Mouse (Mus musculus) hindbrain, postnatal 0 days (tissue): ENCODE data around the gene Plcd4. TPM values are rescaled to one million over a fixed set of nuclear protein-coding genes. Genes with fewer than 3 reads are reported as not detected.

Source experiments
- ATAC-seq: fragments of 200-750 bp; cut with Nextera tagmentation; 2 replicates; pipeline ENCODE4 v1.8.0; 2017; ENCODE audit warnings: mild to moderate bottlenecking, moderate TSS enrichment, moderate library complexity
- DNase-seq: peaks from one replicate; pipeline ENCODE4 v3.0.0-alpha.2; 2015; ENCODE audit warnings: low spot score
- H3K27ac ChIP-seq: fragments of 300-500 bp; sonication (generic); 2 replicates; pipeline ENCODE4 v1.5.1; 2014; ENCODE audit warnings: mild to moderate bottlenecking
- H3K27me3 ChIP-seq: fragments of 300-500 bp; sonication (generic); 2 replicates; pipeline ENCODE4 v1.6.1; 2014; ENCODE audit warnings: low read length, mixed read lengths; ENCODE audit not compliant: insufficient read depth
- H3K36me3 ChIP-seq: fragments of 300-500 bp; sonication (generic); 2 replicates; pipeline ENCODE4 v1.6.1; 2014; ENCODE audit warnings: low read length, mixed read lengths; ENCODE audit not compliant: insufficient read depth
- H3K4me1 ChIP-seq: fragments of 300-500 bp; sonication (generic); 2 replicates; pipeline ENCODE4 v1.6.1; 2014; ENCODE audit warnings: antibody characterized with exemption, low read length, mixed read lengths; ENCODE audit not compliant: insufficient read depth
- H3K4me2 ChIP-seq: fragments of 300-500 bp; sonication (generic); 2 replicates; pipeline ENCODE4 v1.6.1; 2014; ENCODE audit warnings: low read depth, mild to moderate bottlenecking, low read length, moderate library complexity, mixed read lengths
- H3K4me3 ChIP-seq: fragments of 300-500 bp; sonication (generic); 2 replicates; pipeline ENCODE4 v1.5.1; 2014; ENCODE audit warnings: low read length
- H3K9ac ChIP-seq: fragments of 300-500 bp; sonication (generic); replicated peaks from 2 replicates; pipeline ENCODE4 v1.6.1; 2014; ENCODE audit warnings: mild to moderate bottlenecking, low read length, moderate library complexity, mixed read lengths
- H3K9me3 ChIP-seq: fragments of 300-500 bp; sonication (generic); 2 replicates; pipeline ENCODE4 v1.6.1; 2016; ENCODE audit warnings: low read length, mixed read lengths
- CTCF ChIP-seq: IDR thresholded peaks from 2 replicates; pipeline ENCODE4 v1.5.1; 2016; ENCODE audit warnings: antibody characterized with exemption, control low read depth, low read depth
- WGBS: fragments of 180-500 bp; shearing (Covaris S2); extraction: QIAGEN DNeasy Blood & Tissue Kit; methylation state at CpG from one replicate; pipeline ENCODE4 v1.1.7; 2014; 5-methylcytosine and 5-hydroxymethylcytosine counted together
- polyA plus RNA-seq: library from polyadenylated mRNA; unstranded; fragments of >200 nt; fragmentation: Nextera tagmentation; extraction: Ambion mirVana; gene quantifications from 2 replicates; pipeline ENCODE4 v1.2.1, GENCODE M21; 2015
- total RNA-seq: library from RNA; depleted of rRNA; stranded (reverse); fragments of >200 nt; gene quantifications from 2 replicates; pipeline ENCODE4 v1.2.3, GENCODE M21; 2014

Plcd4 gene
- total and polyA plus RNA-seq, 2 experiments from 2014 or later, result 8.7 to 11.0 TPM

- DNase-seq, result no peak
- Histone ChIP-seq H3K9ac (no peak overlapping the region), H3K9me3 (no peaks in the 10 kb centered on the region), H3K4me1 (no peaks in the 10 kb centered on the region), H3K27me3 (no peaks in the 10 kb centered on the region), H3K4me2 (no peak overlapping the region), H3K4me3 (no peak overlapping the region), H3K27ac (no peak overlapping the region), H3K36me3 (peaks cover 89% of the 10 kb centered on the region)
- TF ChIP-seq CTCF, result peak; percentile 31
- ATAC-seq, result no peak
- 92% methylated on average over 29 of the region's 29 CpGs for WGBS
Observed at GRCm38 (mm10) chr1:74569739-74570719, 27.3 kb downstream of the Plcd4 start.

GRCm38 (mm10) chr1:74582621-74583020, 39.9 kb downstream of the Plcd4 start:
- ATAC-seq, result no peak
- peaks cover 26% of the 10 kb centered on the region; the same call in 1 of the 2 replicates for H3K36me3 ChIP-seq
- 77% methylated on average over 3 of the region's 3 CpGs for WGBS

GRCm38 (mm10) chr1:74584616-74585398, 42.1 kb downstream of the Plcd4 start:
- H3K4me1 ChIP-seq, result peaks cover 10% of the 10 kb centered on the region; the same call in 1 of the 2 replicates
- no peak overlapping the region for H3K27ac ChIP-seq
- H3K27me3 ChIP-seq, result no peaks in the 10 kb centered on the region
- 95% methylated on average over 3 of the region's 3 CpGs for WGBS
- no peak for ATAC-seq
- no peak for TF ChIP-seq CTCF
- no peak for DNase-seq
- H3K9me3 ChIP-seq, result no peaks in the 10 kb centered on the region
- H3K9ac ChIP-seq, result no peak overlapping the region
- peaks cover 6% of the 10 kb centered on the region; the same call in 1 of the 2 replicates for H3K36me3 ChIP-seq
- H3K4me3 ChIP-seq, result no peak overlapping the region
- no peak overlapping the region for H3K4me2 ChIP-seq

More at GRCm38 (mm10) chr1:74582621-74583020, 39.9 kb downstream of the Plcd4 start:
- no peaks in the 10 kb centered on the region for H3K9me3 ChIP-seq
- H3K4me3 ChIP-seq, result no peak overlapping the region
- TF ChIP-seq CTCF, result no peak
- H3K27ac ChIP-seq, result no peak overlapping the region
- no peak overlapping the region for H3K4me2 ChIP-seq
- peaks cover 7% of the 10 kb centered on the region; the same call in 1 of the 2 replicates for H3K4me1 ChIP-seq
- H3K27me3 ChIP-seq, result no peaks in the 10 kb centered on the region
- no peak overlapping the region for H3K9ac ChIP-seq
- no peak for DNase-seq

- Histone ChIP-seq H3K4me3 (peak overlapping the region; percentile 84), H3K27ac (peak overlapping the region; percentile 85), H3K36me3 (peaks cover 17% of the 10 kb centered on the region), H3K4me1 (peaks cover 10% of the 10 kb centered on the region; the same call in 1 of the 2 replicates), H3K27me3 (no peaks in the 10 kb centered on the region), H3K9ac (peak overlapping the region; percentile 74), H3K4me2 (peak overlapping the region; percentile 96), H3K9me3 (no peaks in the 10 kb centered on the region)
- ATAC-seq (no peak; the same call in 1 of the 2 replicates), DNase-seq (peak; percentile 51)
- TF ChIP-seq CTCF, result no peak
- WGBS, result under 1% methylated on average over 24 of the region's 24 CpGs
Observed at GRCm38 (mm10) chr1:74587233-74587772, 44.6 kb downstream of the Plcd4 start.

- DNase-seq, result peak; percentile 99
- no peaks in the 10 kb centered on the region for H3K27me3 ChIP-seq
- WGBS, result under 1% methylated on average over 48 of the region's 48 CpGs
- peak; percentile 99 for ATAC-seq
- peak within 1 kb of the TSS; percentile 84 for H3K4me3 ChIP-seq
- H3K9me3 ChIP-seq, result no peaks in the 10 kb centered on the region
- H3K4me1 ChIP-seq, result peaks cover 10% of the 10 kb centered on the region; the same call in 1 of the 2 replicates
- peaks cover 17% of the 10 kb centered on the region for H3K36me3 ChIP-seq
- H3K27ac ChIP-seq, result peak within 1 kb of the TSS; percentile 85
- H3K9ac ChIP-seq, result peak within 1 kb of the TSS; percentile 74
- H3K4me2 ChIP-seq, result peak within 1 kb of the TSS; percentile 96
- TF ChIP-seq CTCF, result peak; percentile 45
Observed at GRCm38 (mm10) chr1:74587773-74588445, 45.2 kb downstream of the Plcd4 start, which contains the start of the genes Zfp142 and Bcs1l. TSS of gene Zfp142 (minus strand) at chr1:74588246. TSS of gene Bcs1l (plus strand) at chr1:74588289.

GRCm38 (mm10) chr1:74594434-74594833, 51.7 kb downstream of the Plcd4 start:
- no peaks in the 10 kb centered on the region for H3K4me1 ChIP-seq
- no peak overlapping the region for H3K4me3 ChIP-seq
- ATAC-seq, result no peak
- H3K9me3 ChIP-seq, result no peaks in the 10 kb centered on the region
- H3K27ac ChIP-seq, result no peak overlapping the region
- TF ChIP-seq CTCF, result no peak
- H3K9ac ChIP-seq, result no peak overlapping the region
- no peaks in the 10 kb centered on the region for H3K27me3 ChIP-seq
- 88% methylated on average over 8 of the region's 8 CpGs for WGBS
- no peak for DNase-seq
- H3K36me3 ChIP-seq, result peaks cover 49% of the 10 kb centered on the region
- H3K4me2 ChIP-seq, result no peak overlapping the region
